Mouse (Mus musculus) CH12.LX (cell line): ENCODE measurements around the gene Kdelr1. TPM values are rescaled to one million over a fixed set of nuclear protein-coding genes. Genes with fewer than 3 reads are reported as not detected.

Source experiments
- DNase-seq: peaks from one replicate; pipeline ENCODE4 v3.0.0-alpha.2; 2013; ENCODE audit errors: extremely low read depth
- H3K27ac ChIP-seq: 2 replicates; pipeline ENCODE4 v1.5.1; 2012; ENCODE audit warnings: low read depth, mild to moderate bottlenecking, control low read depth, moderate library complexity; ENCODE audit not compliant: insufficient read depth
- H3K27me3 ChIP-seq: replicated peaks from 2 replicates; pipeline ENCODE3; 2012; ENCODE audit warnings: inconsistent platforms
- H3K36me3 ChIP-seq, 2 experiments: replicated peaks in 1 of 2; 2 replicates each; pipeline versions ENCODE3 to v1.6.1; 2012; ENCODE audit warnings: inconsistent platforms in 1 of 2, low read length in 1 of 2, mild to moderate bottlenecking in 1 of 2, mixed read lengths in 1 of 2, moderate library complexity in 1 of 2; ENCODE audit not compliant: control insufficient read depth in 1 of 2, insufficient read depth in 1 of 2
- H3K4me1 ChIP-seq, 2 experiments: 2 replicates each; pipeline ENCODE4 v1.6.1; 2012; ENCODE audit warnings: inconsistent platforms in 1 of 2, moderate library complexity in 1 of 2; ENCODE audit not compliant: insufficient read depth in 2 of 2, control insufficient read depth in 1 of 2
- H3K4me2 ChIP-seq: 2 replicates; pipeline ENCODE4 v1.6.1; 2012; ENCODE audit warnings: low read depth, mild to moderate bottlenecking, control low read depth; ENCODE audit not compliant: poor library complexity, insufficient read depth, severe bottlenecking
- H3K4me3 ChIP-seq, 3 experiments: fragments of 150-350 bp in 1 of 3; sonication (generic) in 1 of 3; replicated peaks in 1 of 3; 2 replicates each; pipeline versions ENCODE3 to v1.5.1; 2011 to 2012; ENCODE audit warnings: low read depth in 2 of 3, low read length in 2 of 3, mild to moderate bottlenecking in 2 of 3, moderate library complexity in 2 of 3, control low read depth in 1 of 3, improper control_type of control experiment in 1 of 3, inconsistent platforms in 1 of 3, mixed read lengths in 1 of 3; ENCODE audit not compliant: poor library complexity in 1 of 3
- H3K79me2 ChIP-seq: replicated peaks from 2 replicates; pipeline ENCODE4 v1.6.1; 2012; ENCODE audit warnings: mild to moderate bottlenecking, moderate library complexity; ENCODE audit not compliant: control insufficient read depth, poor library complexity, insufficient read depth, severe bottlenecking; ENCODE audit errors: extremely low read depth
- H3K9ac ChIP-seq: 2 replicates; pipeline ENCODE4 v1.6.1; 2012; ENCODE audit warnings: low read depth, mild to moderate bottlenecking, control low read depth, moderate library complexity; ENCODE audit not compliant: insufficient read depth
- H3K9me3 ChIP-seq: replicated peaks from 2 replicates; pipeline ENCODE3; 2012; ENCODE audit warnings: low read length, inconsistent platforms, mixed read lengths
- CHD1 ChIP-seq: IDR thresholded peaks from 2 replicates; pipeline ENCODE4 v1.6.1; 2012; ENCODE audit warnings: low read depth, low read length, improper control_type of control experiment, inconsistent platforms
- CHD2 ChIP-seq: IDR thresholded peaks from 2 replicates; pipeline ENCODE4 v1.6.1; 2011; ENCODE audit warnings: low read length, improper control_type of control experiment
- CTCF ChIP-seq, 2 experiments: IDR thresholded peaks in 1 of 2; conservative IDR thresholded peaks in 1 of 2; 2 replicates each; pipeline ENCODE4 v1.5.1; 2011 to 2012; ENCODE audit warnings: low read depth in 2 of 2, low read length in 2 of 2, improper control_type of control experiment in 1 of 2, inconsistent platforms in 1 of 2, mild to moderate bottlenecking in 1 of 2, moderate library complexity in 1 of 2
- E2F4 ChIP-seq: IDR thresholded peaks from 2 replicates; pipeline ENCODE4 v1.6.1; 2011; ENCODE audit warnings: low read depth, low read length, improper control_type of control experiment; ENCODE audit not compliant: insufficient replicate concordance
- EP300 ChIP-seq: IDR thresholded peaks from 2 replicates; pipeline ENCODE4 v1.6.1; 2011; ENCODE audit warnings: low read length, improper control_type of control experiment
- ETS1 ChIP-seq: conservative IDR thresholded peaks from 2 replicates; pipeline ENCODE4 v1.6.1; 2012; ENCODE audit warnings: low read depth, mild to moderate bottlenecking, inconsistent platforms, low read length, improper control_type of control experiment, moderate library complexity
- HCFC1 ChIP-seq: IDR thresholded peaks from 2 replicates; pipeline ENCODE4 v1.6.1; 2012; ENCODE audit warnings: low read depth, mild to moderate bottlenecking, inconsistent platforms, low read length, improper control_type of control experiment
- IRF4 ChIP-seq: IDR thresholded peaks from 2 replicates; pipeline ENCODE4 v1.6.1; 2014; ENCODE audit warnings: low read depth, mild to moderate bottlenecking, inconsistent platforms, low read length, improper control_type of control experiment
- MAZ ChIP-seq: IDR thresholded peaks from 2 replicates; pipeline ENCODE4 v1.6.1; 2012; ENCODE audit warnings: low read depth, mild to moderate bottlenecking, inconsistent platforms, low read length, improper control_type of control experiment, moderate library complexity
- MXI1 ChIP-seq: IDR thresholded peaks from 2 replicates; pipeline ENCODE4 v1.6.1; 2011; ENCODE audit warnings: mild to moderate bottlenecking, low read depth, low read length, improper control_type of control experiment
- MYC ChIP-seq: IDR thresholded peaks from 2 replicates; pipeline ENCODE4 v1.6.1; 2011; ENCODE audit warnings: low read depth, mild to moderate bottlenecking, improper control_type of control experiment, low read length
- NRF1 ChIP-seq: IDR thresholded peaks from 2 replicates; pipeline ENCODE4 v1.6.1; 2014; ENCODE audit warnings: low read depth, mild to moderate bottlenecking, inconsistent platforms, low read length, improper control_type of control experiment, moderate library complexity
- POLR2A ChIP-seq: IDR thresholded peaks from 2 replicates; pipeline ENCODE4 v1.6.1; 2011; ENCODE audit warnings: low read depth, mild to moderate bottlenecking, improper control_type of control experiment, low read length
- RAD21 ChIP-seq: IDR thresholded peaks from 2 replicates; pipeline ENCODE4 v1.6.1; 2011; ENCODE audit warnings: low read depth, mild to moderate bottlenecking, low read length, improper control_type of control experiment, moderate library complexity
- SIN3A ChIP-seq: IDR thresholded peaks from 2 replicates; pipeline ENCODE4 v1.6.1; 2012; ENCODE audit warnings: low read length, improper control_type of control experiment, inconsistent platforms
- SMC3 ChIP-seq: IDR thresholded peaks from 2 replicates; pipeline ENCODE4 v1.6.1; 2011; ENCODE audit warnings: low read depth, low read length, improper control_type of control experiment
- TBP ChIP-seq: conservative IDR thresholded peaks from 2 replicates; pipeline ENCODE4 v1.6.1; 2011; ENCODE audit warnings: low read depth, low read length, improper control_type of control experiment
- ZC3H11A ChIP-seq: IDR thresholded peaks from 2 replicates; pipeline ENCODE4 v1.6.1; 2012; ENCODE audit warnings: low read depth, mild to moderate bottlenecking, inconsistent platforms, low read length, improper control_type of control experiment
- ZKSCAN1 ChIP-seq: IDR thresholded peaks from 2 replicates; pipeline ENCODE4 v1.6.1; 2012; ENCODE audit warnings: low read depth, inconsistent platforms, low read length, improper control_type of control experiment, borderline replicate concordance
- ZMIZ1 ChIP-seq: IDR thresholded peaks from 2 replicates; pipeline ENCODE4 v1.6.1; 2012; ENCODE audit warnings: low read depth, mild to moderate bottlenecking, inconsistent platforms, low read length, improper control_type of control experiment
- ZNF384 ChIP-seq: IDR thresholded peaks from 2 replicates; pipeline ENCODE4 v1.6.1; 2012; ENCODE audit warnings: low read depth, low read length, improper control_type of control experiment, inconsistent platforms
- dilution Hi-C: fragments of 300-500 bp; cut with MboI; formaldehyde crosslinking; loops from 2 replicates; pipeline ENCODE4 v1.14.3; 2020; ENCODE audit warnings: low sequenced_read_pairs; ENCODE audit not compliant: extremely low pct_unique_long_range_greater_than_20kb, extremely low pct_ligation_motif_present
- in situ Hi-C: fragments of 300-500 bp; cut with MboI; formaldehyde crosslinking; loops from 3 replicates; pipeline ENCODE4 v1.14.3; 2019; ENCODE audit warnings: low sequenced_read_pairs, low pct_ligation_motif_present, low pct_unique_long_range_greater_than_20kb, mixed read lengths
- polyA plus RNA-seq: library from polyadenylated mRNA; unstranded; fragments of >175 nt; gene quantifications from 2 replicates; pipeline ENCODE4 v1.2.1, GENCODE M21; 2012; ENCODE audit warnings: low read depth; ENCODE audit not compliant: insufficient read length
- total RNA-seq, 2 experiments: library from RNA; depleted of rRNA; stranded (reverse); fragments of 300-350 nt in 1 of 2; fragments of >200 nt in 1 of 2; gene quantifications; 2 replicates each; pipeline ENCODE4 v1.2.3; 2012 to 2014

Kdelr1 gene
- total and polyA plus RNA-seq, 3 experiments, result 59.7 to 80.5 (median 66.9) TPM

DNA sequence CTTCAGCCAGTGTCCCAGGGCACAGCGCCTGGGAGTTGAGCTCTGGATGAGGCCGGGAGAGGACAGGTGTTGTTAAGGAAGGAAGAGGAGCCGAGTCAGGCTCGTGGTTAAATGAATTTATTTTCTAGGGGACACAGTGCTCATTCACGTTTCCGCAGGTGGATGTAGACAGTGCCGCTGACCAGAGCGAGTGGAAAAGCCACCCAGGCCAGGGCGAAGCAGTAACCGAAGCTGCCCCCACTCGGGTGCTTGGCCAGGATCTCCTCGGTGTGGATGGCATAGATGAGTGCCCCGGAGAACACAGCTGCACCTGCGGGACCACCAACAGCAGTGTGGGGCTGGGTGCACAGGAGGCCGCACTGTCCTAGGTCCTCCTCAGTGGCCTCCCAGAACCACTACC lies 45.4 kb downstream of the Kdelr1 start:
- H3K9ac ChIP-seq, result no peak overlapping the region
- H3K27ac ChIP-seq, result no peak overlapping the region
- no peaks in the 10 kb centered on the region for H3K27me3 ChIP-seq
- H3K9me3 ChIP-seq, result no peaks in the 10 kb centered on the region
- H3K79me2 ChIP-seq, result no peaks in the 10 kb centered on the region
- H3K4me3 ChIP-seq, result no peak overlapping the region
- peaks cover 2 to 61% of the 10 kb centered on the region in 2 experiments; a peak in 3 of 4 replicates for H3K4me1 ChIP-seq
- H3K4me2 ChIP-seq, result no peak overlapping the region
- no peak for TF ChIP-seq ZMIZ1
- TF ChIP-seq TBP, result no peak
- no peak for TF ChIP-seq ETS1
- no peak for TF ChIP-seq CHD1
- TF ChIP-seq SIN3A, result no peak
- no peak for TF ChIP-seq MYC
- no peak for TF ChIP-seq ZC3H11A
- no peak for TF ChIP-seq IRF4
- TF ChIP-seq EP300, result no peak
- no peak for TF ChIP-seq ZNF384
- TF ChIP-seq ZKSCAN1, result no peak
- no peak for TF ChIP-seq RAD21
- TF ChIP-seq CHD2, result no peak
- no peak for TF ChIP-seq MAZ
- no peak for TF ChIP-seq NRF1
- TF ChIP-seq HCFC1, result no peak
- no peak for TF ChIP-seq MXI1
- no peak for TF ChIP-seq POLR2A
- in situ Hi-C loops, result no loop called here
- DNase-seq, result no peak
- dilution Hi-C loops, result no loop called here
- H3K36me3 ChIP-seq, result peaks cover 0 to 54% of the 10 kb centered on the region in 2 experiments

GRCm38 (mm10) chr7:45919083-45919671 lies 46.6 kb downstream of the Kdelr1 start:
- Histone ChIP-seq H3K27me3 (no peaks in the 10 kb centered on the region), H3K4me1 (peaks cover 2 to 68% of the 10 kb centered on the region in 2 experiments; a peak in 3 of 4 replicates), H3K9ac (no peak overlapping the region), H3K4me3 (peak overlapping the region in 1 of 3 experiments; percentile 59), H3K79me2 (no peaks in the 10 kb centered on the region), H3K36me3 (peaks cover 0 to 42% of the 10 kb centered on the region in 2 experiments), H3K9me3 (peaks cover 4% of the 10 kb centered on the region)
- dilution Hi-C loops, result no loop called here
- TF ChIP-seq RAD21, result peak; percentile 11
- TF ChIP-seq SMC3, result peak; percentile 19; the same call in 1 of the 2 replicates
- peak; percentile 61 to 94 for TF ChIP-seq CTCF (conservative IDR thresholded peaks at IDR 0.05 in 1 of 2, IDR thresholded peaks at IDR 0.05 in 1 of 2; ENCODE audit: low read depth in 2 of 2, low read length in 2 of 2)
- no peak for TF ChIP-seq E2F4
- TF ChIP-seq, all 38 proteins: peak for 3
- in situ Hi-C loops, result no loop called here
- DNase-seq, result no peak
- Histone ChIP-seq H3K27ac (no peak overlapping the region), H3K4me2 (no peak overlapping the region)
